In the genomic region with DNA sequence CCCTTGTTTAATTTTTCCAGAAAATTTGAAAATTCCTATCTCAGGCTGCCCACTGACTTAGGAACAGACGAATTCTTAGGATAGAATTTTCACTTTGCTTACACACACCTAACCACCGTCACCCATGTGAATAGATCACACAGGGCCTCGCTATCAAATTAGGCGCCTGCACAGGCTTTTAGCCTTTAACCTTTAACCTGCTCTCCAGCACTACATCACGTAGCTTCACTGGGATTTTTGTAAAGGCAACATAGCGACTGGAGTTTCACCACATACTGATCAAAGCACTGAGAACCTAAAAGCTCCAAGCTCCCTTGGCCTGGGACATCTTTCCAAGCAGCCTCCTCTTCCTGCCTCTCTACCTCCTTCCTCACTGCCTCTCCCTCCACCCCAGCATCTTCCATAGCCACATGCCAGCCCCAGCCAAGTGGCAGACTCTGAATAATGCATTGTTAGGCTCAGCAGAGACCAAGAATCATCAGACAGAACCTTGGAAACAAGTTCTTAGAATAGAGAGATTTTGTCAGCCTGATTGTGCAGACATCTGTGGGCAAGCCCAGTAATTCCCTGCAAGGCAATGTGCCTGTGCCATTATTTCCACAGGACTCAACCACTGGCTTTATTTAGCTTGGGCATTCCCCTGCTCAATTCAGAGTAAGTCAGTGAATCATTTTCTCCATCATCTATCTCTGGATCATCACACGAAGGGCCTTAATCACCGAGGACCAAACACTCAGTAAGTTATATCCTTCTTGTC, we compare ENCODE assay signal across 15 mouse cellular contexts. TPM values are rescaled to one million over a fixed set of nuclear protein-coding genes. Genes with fewer than 3 reads are reported as not detected.
DNase-seq lines count a peak whose midpoint lies in the region; ATAC-seq and TF ChIP-seq lines count a peak whose summit lies in the region.
"Had no signal": no experiment of that assay in that cellular context is flagged by ENCODE, and none has a peak within 500 bp of the region (broad histone marks: within the 10 kb centered on the region; RNA-seq: fewer than 3 reads in every experiment).

No protein-coding gene starts in this region.

- H3K9ac ChIP-seq in forebrain, embryonic 15.5 days (replicated peaks), result no peak overlapping the region
- no peak overlapping the region for H3K9ac ChIP-seq in forebrain, embryonic 11.5 days (ENCODE audit: low read length)
- H3K9ac ChIP-seq: limb, embryonic 13.5 days had no signal

- H3K27me3 ChIP-seq in forebrain, embryonic 15.5 days, result no peaks in the 10 kb centered on the region
- no peaks in the 10 kb centered on the region for H3K27me3 ChIP-seq in forebrain, embryonic 11.5 days (ENCODE audit: control insufficient read depth, insufficient read depth, low read length)
- no peaks in the 10 kb centered on the region for H3K27me3 ChIP-seq in limb, embryonic 10.5 days (ENCODE audit: low read depth, poor library complexity, severe bottlenecking)
- H3K27me3 ChIP-seq in cerebellum, adult 2 months (ENCODE audit: control insufficient read depth, insufficient read depth, low read length), result no peaks in the 10 kb centered on the region
- H3K27me3 ChIP-seq: limb, embryonic 13.5 days had no signal

- no peaks in the 10 kb centered on the region for H3K36me3 ChIP-seq in forebrain, embryonic 15.5 days
- no peaks in the 10 kb centered on the region for H3K36me3 ChIP-seq in forebrain, embryonic 11.5 days (ENCODE audit: control insufficient read depth, insufficient read depth, low read length)
- H3K36me3 ChIP-seq in limb, embryonic 10.5 days, result peaks cover 16% of the 10 kb centered on the region

- H3K4me3 ChIP-seq in forebrain, embryonic 15.5 days, result no peak overlapping the region
- no peak overlapping the region for H3K4me3 ChIP-seq in forebrain, embryonic 11.5 days (ENCODE audit: low read depth, low read length)
- H3K4me3 ChIP-seq in limb, embryonic 10.5 days, result no peak overlapping the region
- H3K4me3 ChIP-seq in cerebellum, adult 2 months (replicated peaks; ENCODE audit: insufficient read depth, low read depth, low read length), result no peak overlapping the region
- H3K4me3 ChIP-seq: gastrocnemius, adult 2 months; limb, embryonic 13.5 days had no signal

- H3K4me1 ChIP-seq in forebrain, embryonic 15.5 days, result peaks cover 39% of the 10 kb centered on the region
- H3K4me1 ChIP-seq in forebrain, embryonic 11.5 days (replicated peaks; ENCODE audit: control insufficient read depth, insufficient read depth, low read length), result peaks cover 2% of the 10 kb centered on the region; the same call in 1 of the 2 replicates
- H3K4me1 ChIP-seq in limb, embryonic 10.5 days, result peaks cover 31% of the 10 kb centered on the region
- H3K4me1 ChIP-seq in cerebellum, adult 2 months (ENCODE audit: control insufficient read depth, insufficient read depth, low read length), result no peaks in the 10 kb centered on the region

- WGBS in forebrain, embryonic 15.5 days, result 73% methylated on average over 8 of the region's 8 CpGs
- WGBS in forebrain, embryonic 11.5 days, result 76% methylated on average over 8 of the region's 8 CpGs
- WGBS in limb, embryonic 10.5 days, result 59% methylated on average over 8 of the region's 8 CpGs
- WGBS in cerebellum, adult 2 months, result 82% methylated on average over 8 of the region's 8 CpGs

- TF ChIP-seq POLR2A in cerebellum, adult 2 months (IDR thresholded peaks at IDR 0.05; ENCODE audit: borderline replicate concordance, insufficient read depth, low read length), result no peak

- no peaks in the 10 kb centered on the region for H3K9me3 ChIP-seq in forebrain, embryonic 15.5 days
- H3K9me3 ChIP-seq in forebrain, embryonic 11.5 days (ENCODE audit: control insufficient read depth, low read length), result no peaks in the 10 kb centered on the region
- H3K9me3 ChIP-seq in limb, embryonic 10.5 days (replicated peaks), result no peaks in the 10 kb centered on the region
- H3K9me3 ChIP-seq: limb, embryonic 13.5 days had no signal

- DNase-seq in forebrain, embryonic 11.5 days (ENCODE audit: low spot score), result no peak
- peak; percentile 31 for DNase-seq in right cerebral cortex, adult 18-20 months
- no peak for DNase-seq in right cerebral cortex, postnatal 4 days
- no peak for DNase-seq in limb, embryonic 10.5 days (ENCODE audit: low spot score)
- DNase-seq in adrenal gland, adult 8-10 months, result no peak
- no peak for DNase-seq in urinary bladder, postnatal 4 days (ENCODE audit: low spot score in 2 of 2)
- DNase-seq in cerebellum, adult 2 months, result no peak
- DNase-seq: adrenal gland, adult 2 months; cerebellum, adult 18-20 months; gastrocnemius, adult 2 months; heart, postnatal 36 days; kidney, adult 18-20 months had no signal

- TF ChIP-seq CTCF in cerebellum, adult 2 months (IDR thresholded peaks at IDR 0.05; ENCODE audit: borderline replicate concordance, insufficient read depth, low read depth, low read length), result no peak

- peak; percentile 73 for ATAC-seq in forebrain, embryonic 15.5 days (replicated peaks)
- ATAC-seq in forebrain, embryonic 11.5 days (replicated peaks; ENCODE audit: low FRiP score), result no peak

- no peak overlapping the region for H3K4me2 ChIP-seq in forebrain, embryonic 15.5 days (replicated peaks)
- no peak overlapping the region for H3K4me2 ChIP-seq in forebrain, embryonic 11.5 days (ENCODE audit: low read depth, low read length, severe bottlenecking)
- H3K4me2 ChIP-seq: limb, embryonic 13.5 days had no signal

- H3K27ac ChIP-seq in forebrain, embryonic 15.5 days (replicated peaks), result peak overlapping the region; percentile 46
- no peak overlapping the region for H3K27ac ChIP-seq in forebrain, embryonic 11.5 days (ENCODE audit: low read depth, low read length)
- 0 out of 2 replicates have a peak overlapping the region, but pooled peaks have one; percentile 7 for H3K27ac ChIP-seq in limb, embryonic 10.5 days
- no peak overlapping the region for H3K27ac ChIP-seq in cerebellum, adult 2 months (ENCODE audit: insufficient read depth, low read length)
- H3K27ac ChIP-seq: gastrocnemius, adult 2 months; limb, embryonic 13.5 days; macrophage had no signal

RNA-seq across cellular contexts. Expression of gene Rai14, which starts 17.8 kb away (rescaled TPM):
- polyA plus RNA-seq in forebrain, embryonic 15.5 days (2015; fragmentation: Nextera tagmentation; extraction: Ambion mirVana), result 37.4 and 38.2 TPM in 2 replicates
- 58.2 and 61.5 TPM in 2 replicates for polyA plus RNA-seq in forebrain, embryonic 11.5 days (2014; fragmentation: Nextera tagmentation; extraction: Ambion mirVana)
- 50.5 and 64.8 TPM in 2 replicates for polyA plus RNA-seq in limb, embryonic 10.5 days (2016; fragmentation: Nextera tagmentation; extraction: Ambion mirVana)
- 10 to 100 TPM; 23.7 to 42.1 (median 28.6) TPM for total RNA-seq in adrenal gland, adult 8-10 months (2022)
- polyA plus RNA-seq in cerebellum, adult 2 months (2012; rRNA removed), result 2.7 and 2.8 TPM in 2 replicates

Comparison
In these comparisons a context has a peak if more than half of its experiments do, and no peak if none do; other contexts are left out.
1. H3K27ac ChIP-seq: peak in forebrain, embryonic 15.5 days (single experiment) and limb, embryonic 10.5 days (single experiment); none in forebrain, embryonic 11.5 days (single experiment) and cerebellum, adult 2 months (single experiment).
2. RNA of gene Rai14, which starts 17.8 kb away (polyA plus RNA-seq): 50.5 to 64.8 TPM in limb, embryonic 10.5 days, 58.2 to 61.5 TPM in forebrain, embryonic 11.5 days and 37.4 to 38.2 TPM in forebrain, embryonic 15.5 days; 2.7 to 2.8 TPM in cerebellum, adult 2 months; every median in the first group is over 10 times any median in the second.